Mouse (Mus musculus) olfactory bulb, adult 2 months (tissue): ENCODE measurements around the gene Plcb1. TPM values are rescaled to one million over a fixed set of nuclear protein-coding genes. Genes with fewer than 3 reads are reported as not detected.
A peak's percentile ranks its signal among the peaks of the same experiment; 100 is the strongest.

Experiments used
- H3K27ac ChIP-seq: fragments of 200-500 bp; 2 replicates; pipeline ENCODE4 v1.5.1; 2012; ENCODE audit warnings: low read depth, low read length; ENCODE audit not compliant: insufficient read depth
- H3K4me1 ChIP-seq: fragments of 200-500 bp; 2 replicates; pipeline ENCODE4 v1.6.1; 2012; ENCODE audit warnings: low read length; ENCODE audit not compliant: control insufficient read depth, insufficient read depth
- H3K4me3 ChIP-seq: fragments of 200-500 bp; 2 replicates; pipeline ENCODE4 v1.5.1; 2012; ENCODE audit warnings: mild to moderate bottlenecking, low read depth, low read length, moderate library complexity; ENCODE audit not compliant: insufficient read depth
- CTCF ChIP-seq: fragments of 200-500 bp; IDR thresholded peaks from 2 replicates; pipeline ENCODE4 v1.5.1; 2012; ENCODE audit warnings: low read depth, mild to moderate bottlenecking, low read length, moderate library complexity; ENCODE audit not compliant: insufficient read depth
- POLR2A ChIP-seq: fragments of 200-500 bp; IDR thresholded peaks from 2 replicates; pipeline ENCODE4 v1.6.1; 2012; ENCODE audit warnings: mild to moderate bottlenecking, low read depth, low read length, moderate library complexity; ENCODE audit not compliant: insufficient read depth
- WGBS: fragments of 180-500 bp; shearing (Covaris S2); methylation state at CpG from one replicate; pipeline ENCODE4 v1.1.7; 2018; 5-methylcytosine and 5-hydroxymethylcytosine counted together
- polyA plus RNA-seq: library from polyadenylated mRNA; stranded (reverse); fragments of >200 nt; gene quantifications from 2 replicates; pipeline ENCODE4 v1.2.4, GENCODE M21; 2012; ENCODE audit warnings: low replicate concordance; ENCODE audit not compliant: missing spikeins, insufficient read depth, insufficient read length

The Plcb1 gene
- polyA plus RNA-seq, 1 experiment, result 72.1 TPM

DNA sequence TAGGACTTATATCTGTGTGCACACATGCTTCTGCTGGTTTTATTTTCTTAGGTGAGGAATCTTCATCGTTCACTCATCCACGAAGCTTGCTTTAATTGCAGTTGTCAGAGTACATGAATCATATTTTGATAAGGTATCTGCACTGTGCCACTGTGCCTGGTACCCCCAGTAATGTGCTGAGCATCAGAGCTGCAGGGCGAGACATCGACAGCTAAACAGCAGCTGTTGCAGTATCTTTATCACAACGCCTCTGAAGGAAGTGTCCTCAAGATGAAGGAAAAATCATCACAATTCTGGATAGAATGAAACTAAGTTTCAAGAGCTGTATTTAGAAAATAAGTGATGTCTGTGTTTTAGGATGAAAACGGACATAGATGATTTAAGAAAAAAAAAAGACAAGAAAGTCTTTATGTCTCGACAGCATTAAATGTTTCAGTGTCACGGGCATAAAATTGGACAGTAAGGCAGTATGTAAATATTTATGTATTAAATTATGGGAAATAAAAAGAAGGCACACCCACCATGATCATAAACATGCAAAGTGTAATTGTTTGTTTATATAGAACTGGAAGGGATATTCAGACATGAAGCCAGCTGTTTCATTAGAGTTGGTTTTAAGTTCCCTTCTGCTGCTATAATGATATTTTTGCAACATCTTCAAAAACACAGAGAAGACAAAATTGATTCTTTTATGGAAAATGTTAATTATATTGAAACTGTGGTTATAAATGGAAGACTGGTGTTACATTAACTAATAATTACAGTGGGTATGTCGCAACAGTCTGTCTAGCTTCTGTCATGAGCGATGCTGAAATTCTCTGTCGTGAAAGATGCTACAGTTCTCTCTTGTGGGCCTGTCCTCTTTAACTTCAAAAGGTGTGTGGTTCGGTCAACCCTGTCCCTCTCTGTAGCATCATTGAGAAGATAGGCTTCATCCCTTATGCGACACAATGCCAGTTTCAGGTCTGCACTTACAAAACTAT, 65.6 kb downstream of the Plcb1 start:
- Histone ChIP-seq H3K4me3 (no peak overlapping the region), H3K27ac (no peak overlapping the region), H3K4me1 (no peaks in the 10 kb centered on the region; the same call in 1 of the 2 replicates)
- 59% methylated on average over 13 of the region's 13 CpGs for WGBS
- TF ChIP-seq CTCF (no peak), POLR2A (no peak)

GRCm38 (mm10) chr2:134856239-134856638, 70.4 kb downstream of the Plcb1 start:
- H3K27ac ChIP-seq, result no peak overlapping the region
- no peak overlapping the region for H3K4me3 ChIP-seq
- TF ChIP-seq CTCF, result no peak
- no peak for TF ChIP-seq POLR2A
- H3K4me1 ChIP-seq, result no peaks in the 10 kb centered on the region

DNA sequence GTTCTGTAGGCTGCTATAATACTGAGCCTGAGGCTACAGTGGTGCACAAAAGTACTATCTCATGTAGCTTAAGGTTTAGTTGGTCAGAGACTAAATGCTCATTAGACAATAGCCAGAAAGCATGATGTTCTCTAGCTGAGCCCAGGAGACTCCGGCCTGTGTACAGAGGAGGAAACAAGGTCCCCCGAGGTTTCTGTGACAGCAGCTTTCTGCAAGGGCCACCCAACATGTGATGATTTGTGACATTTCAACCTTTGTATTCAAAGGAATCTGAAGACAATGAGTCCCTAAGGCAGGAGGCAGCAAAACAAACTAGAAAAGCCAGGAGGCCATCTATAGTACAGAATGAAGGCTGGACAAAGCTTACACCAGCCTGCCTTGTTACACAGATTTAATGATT, 70.8 kb downstream of the Plcb1 start:
- no peaks in the 10 kb centered on the region for H3K4me1 ChIP-seq
- H3K27ac ChIP-seq, result no peak overlapping the region
- TF ChIP-seq CTCF (no peak), POLR2A (no peak)
- 52% methylated on average over 2 of the region's 2 CpGs for WGBS
- H3K4me3 ChIP-seq, result no peak overlapping the region

GRCm38 (mm10) chr2:134864985-134865645, 79.2 kb downstream of the Plcb1 start:
- H3K4me3 ChIP-seq, result no peak overlapping the region
- WGBS, result 48% methylated on average over 7 of the region's 7 CpGs
- H3K27ac ChIP-seq, result no peak overlapping the region
- TF ChIP-seq CTCF (no peak), POLR2A (no peak)
- peaks cover 2% of the 10 kb centered on the region; the same call in 1 of the 2 replicates for H3K4me1 ChIP-seq

- Histone ChIP-seq H3K27ac (no peak overlapping the region), H3K4me3 (no peak overlapping the region), H3K4me1 (peaks cover 2% of the 10 kb centered on the region)
- TF ChIP-seq CTCF (no peak), POLR2A (no peak)
- WGBS, result 93% methylated on average over 6 of the region's 6 CpGs
Observed at GRCm38 (mm10) chr2:134867381-134867780, 81.5 kb downstream of the Plcb1 start.

GRCm38 (mm10) chr2:134871692-134872489, 86.0 kb downstream of the Plcb1 start:
- no peak overlapping the region for H3K4me3 ChIP-seq
- no peak for TF ChIP-seq CTCF
- TF ChIP-seq POLR2A, result no peak
- H3K4me1 ChIP-seq, result no peaks in the 10 kb centered on the region; the same call in none of the 2 replicates
- 26% methylated on average over 9 of the region's 9 CpGs for WGBS
- H3K27ac ChIP-seq, result 0 out of 2 replicates have a peak overlapping the region, but pooled peaks have one; percentile 4

- 0 out of 2 replicates have a peak overlapping the region, but pooled peaks have one; percentile 4 for H3K27ac ChIP-seq
Observed at GRCm38 (mm10) chr2:134872490-134872781, 86.6 kb downstream of the Plcb1 start.

DNA sequence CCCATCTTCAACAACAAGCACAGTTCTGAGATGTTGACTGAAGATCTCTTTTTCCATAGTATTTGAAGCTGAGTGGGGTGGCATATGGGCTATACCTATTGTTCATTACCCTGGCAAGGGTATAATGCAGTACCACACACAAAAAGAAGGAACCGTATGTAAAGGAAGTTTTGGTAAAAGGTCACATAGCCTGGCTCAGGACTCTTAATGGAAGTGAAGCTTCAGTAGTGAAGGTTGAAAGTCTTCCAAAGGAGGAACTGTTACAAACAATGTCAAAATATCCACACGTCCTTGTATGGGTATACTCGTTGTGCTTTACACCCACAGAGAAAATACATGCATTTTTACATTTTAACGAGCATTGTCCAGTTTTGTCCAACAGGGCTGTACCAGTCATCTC, 91.3 kb downstream of the Plcb1 start:
- no peak for TF ChIP-seq POLR2A
- no peak for TF ChIP-seq CTCF
- no peak overlapping the region for H3K27ac ChIP-seq
- 81% methylated on average over 4 of the region's 4 CpGs for WGBS
- peaks cover 3% of the 10 kb centered on the region for H3K4me1 ChIP-seq
- H3K4me3 ChIP-seq, result no peak overlapping the region

More at GRCm38 (mm10) chr2:134872490-134872781, 86.6 kb downstream of the Plcb1 start:
- no peak overlapping the region for H3K4me3 ChIP-seq
- TF ChIP-seq POLR2A, result no peak
- TF ChIP-seq CTCF, result no peak
- H3K4me1 ChIP-seq, result no peaks in the 10 kb centered on the region; the same call in none of the 2 replicates

- Histone ChIP-seq H3K4me1 (0 out of 2 replicates have a peak, but pooled peaks cover 2% of the 10 kb centered on the region), H3K4me3 (no peak overlapping the region), H3K27ac (no peak overlapping the region)
- TF ChIP-seq CTCF (no peak), POLR2A (no peak)
- WGBS, result 87% methylated on average over 2 of the region's 2 CpGs
Observed at GRCm38 (mm10) chr2:134891207-134891606, 105.3 kb downstream of the Plcb1 start.
